Mouse (Mus musculus) gastrocnemius, adult 18-20 months (tissue): Measurements from ENCODE around the gene Eva1b. TPM values are rescaled to one million over a fixed set of nuclear protein-coding genes. Genes with fewer than 3 reads are reported as not detected.

Experiments
- DNase-seq: peaks from one replicate; pipeline ENCODE4 v3.0.0; 2021; ENCODE audit warnings: low spot score
- long read RNA-seq, 2 experiments: library from polyadenylated mRNA; stranded (forward); transcript quantifications; one replicate each; pipeline ENCODE4 v2.0.0; 2021
- total RNA-seq, 2 experiments: library from RNA; stranded (reverse); gene quantifications; 2 replicates each; pipeline ENCODE4 v1.2.3; 2021

Eva1b gene
- 1 to 10 TPM; 2.1 to 3.3 TPM for total RNA-seq
- long read RNA-seq, experiment 1, partial matches to known transcripts = 0 of 3 reads
- long read RNA-seq, experiment 1, other reads (novel, unspliced or antisense) = 1 of 3 reads
- long read RNA-seq, experiment 2, partial matches to known transcripts = 1 of 2 reads
- long read RNA-seq, experiment 2, other reads (novel, unspliced or antisense) = 0 of 2 reads

DNA sequence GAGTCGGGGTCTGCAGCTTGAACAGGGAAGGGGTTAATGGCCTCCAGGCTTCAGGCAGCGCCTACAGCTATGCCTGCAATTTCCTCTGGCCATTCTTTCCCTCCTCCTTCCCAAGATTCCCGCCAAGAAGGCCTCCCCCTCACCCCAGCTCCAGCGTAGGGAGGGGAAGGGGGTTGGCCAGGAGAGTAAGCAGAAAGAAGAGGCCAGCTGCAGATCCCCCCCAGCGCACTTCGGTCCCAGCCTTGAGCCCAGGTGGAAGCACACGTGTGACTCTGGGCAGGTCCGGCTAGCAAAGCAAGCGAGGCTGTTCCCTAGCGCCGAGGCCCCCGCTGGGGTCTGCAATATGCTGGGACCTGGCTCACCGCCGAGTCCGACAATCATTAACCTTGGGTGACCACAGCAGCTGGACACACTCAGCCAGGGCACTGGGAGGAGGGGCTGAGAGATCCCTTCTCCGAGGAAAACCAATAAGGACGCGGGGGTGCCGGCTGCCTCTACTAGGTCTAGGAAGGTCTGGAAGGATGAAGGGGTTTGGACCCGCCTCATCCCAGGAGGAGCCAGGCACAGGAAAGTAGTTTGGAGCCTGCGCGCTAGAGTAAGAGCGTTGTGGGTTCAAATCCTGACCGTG, at the start of gene Eva1b:
Gene Eva1b, plus strand, starts transcription at position 212 of the 628 bp plus-strand sequence.
- DNase-seq = peak; percentile 16

DNA sequence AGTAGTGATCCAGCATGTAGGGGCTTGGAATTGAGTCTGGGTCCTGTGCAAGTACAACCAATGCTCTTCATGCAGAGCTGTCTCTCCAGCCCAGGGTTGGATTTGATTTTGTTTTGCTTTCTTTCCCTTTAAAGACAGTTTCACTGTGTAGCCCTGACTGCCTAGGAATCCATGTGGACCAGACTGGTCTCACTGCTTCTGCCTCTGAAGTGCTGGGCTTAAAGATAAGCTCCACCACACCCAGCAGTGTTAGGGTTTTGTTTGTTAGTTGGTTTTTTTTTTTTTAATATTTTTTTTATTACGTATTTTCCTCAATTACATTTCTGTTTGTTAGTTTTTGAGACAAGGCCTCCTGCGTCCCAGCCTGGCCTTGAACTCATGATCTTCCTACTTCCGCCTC, 48.2 kb upstream of the Eva1b start:
- DNase-seq = no peak

DNA sequence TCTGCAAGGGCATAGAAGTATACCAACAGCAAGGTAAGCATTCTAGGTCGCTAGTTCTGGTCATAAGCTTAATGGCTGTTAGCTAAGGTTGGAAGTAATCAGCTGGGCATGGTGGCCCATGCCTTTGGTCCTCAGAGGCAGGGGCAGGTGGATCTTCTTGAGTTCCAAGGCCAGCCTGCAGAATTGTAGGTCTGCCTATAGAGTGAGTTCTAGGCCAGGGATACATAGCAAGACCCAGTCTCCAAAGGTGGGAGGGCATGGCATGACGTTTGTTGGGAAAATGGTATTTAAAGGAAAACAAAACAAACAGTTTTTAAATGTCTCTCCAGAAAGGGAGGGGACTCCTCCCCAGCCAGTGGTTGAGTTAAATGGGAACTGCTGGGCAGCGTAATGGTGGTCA, 46.8 kb upstream of the Eva1b start:
- DNase-seq = no peak

DNA sequence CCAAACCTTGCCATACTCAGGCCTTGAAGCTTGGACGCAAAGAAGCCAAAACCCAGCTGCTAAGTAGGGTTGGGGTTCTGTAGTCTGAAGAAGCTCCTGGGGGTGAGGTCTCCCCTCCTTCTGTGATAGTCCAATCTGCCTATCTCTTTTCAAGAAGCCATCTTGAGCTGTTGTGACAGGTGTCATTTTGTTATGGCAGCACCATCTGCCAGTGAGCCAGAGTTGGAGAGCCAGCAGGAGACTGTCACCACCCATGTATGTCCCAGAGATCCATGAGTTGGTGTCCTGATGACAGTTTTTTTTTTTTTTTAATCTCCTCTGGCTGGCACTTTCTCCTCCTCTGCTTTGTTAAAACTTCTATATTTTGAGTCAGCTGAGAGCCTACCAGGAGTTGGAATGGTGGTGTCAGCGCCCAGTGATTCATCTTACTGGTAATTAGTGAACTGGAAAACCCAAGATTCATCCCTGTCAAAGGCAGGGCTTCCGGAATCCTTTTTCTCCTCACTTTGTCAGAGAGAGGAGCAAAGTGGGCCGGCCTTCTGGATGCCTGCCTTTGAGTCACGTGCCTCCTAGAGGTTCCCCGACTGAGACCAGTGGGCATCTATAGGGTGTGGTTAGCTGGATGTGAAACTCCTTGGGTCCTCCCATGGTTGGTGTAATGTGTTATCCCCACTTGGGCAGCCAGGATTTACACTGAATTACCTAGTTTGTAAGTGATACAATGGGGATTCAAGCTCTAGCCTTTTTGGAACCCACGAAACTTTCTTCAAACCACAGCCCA, 45.3 kb upstream of the Eva1b start:
- DNase-seq = no peak

DNA sequence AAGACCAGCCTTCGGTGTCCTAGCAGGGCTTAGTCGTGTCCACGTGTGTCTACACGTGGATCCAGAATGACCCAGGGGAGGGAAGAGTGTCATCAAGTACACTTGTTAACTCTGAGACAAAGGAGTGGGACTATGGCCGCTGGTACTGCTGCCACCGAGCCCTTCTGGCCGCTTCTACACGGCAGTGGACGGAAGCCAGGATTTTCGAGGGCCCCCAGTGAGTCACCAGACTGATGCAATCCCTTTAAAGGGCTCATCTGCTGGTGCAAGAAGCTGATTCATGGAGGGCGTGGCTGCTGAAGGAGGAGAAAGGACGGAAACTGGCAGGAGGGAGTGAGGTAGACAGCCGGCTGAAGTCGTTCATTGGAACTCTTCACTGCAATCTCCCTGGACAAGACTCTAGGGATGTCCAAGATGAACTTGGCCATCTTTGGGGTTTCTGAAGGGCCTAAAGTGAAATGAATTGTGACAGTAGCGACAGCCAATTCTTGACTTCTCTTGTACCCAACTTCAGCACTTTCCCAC, 44.4 kb upstream of the Eva1b start:
- peak; percentile 95 for DNase-seq

DNA sequence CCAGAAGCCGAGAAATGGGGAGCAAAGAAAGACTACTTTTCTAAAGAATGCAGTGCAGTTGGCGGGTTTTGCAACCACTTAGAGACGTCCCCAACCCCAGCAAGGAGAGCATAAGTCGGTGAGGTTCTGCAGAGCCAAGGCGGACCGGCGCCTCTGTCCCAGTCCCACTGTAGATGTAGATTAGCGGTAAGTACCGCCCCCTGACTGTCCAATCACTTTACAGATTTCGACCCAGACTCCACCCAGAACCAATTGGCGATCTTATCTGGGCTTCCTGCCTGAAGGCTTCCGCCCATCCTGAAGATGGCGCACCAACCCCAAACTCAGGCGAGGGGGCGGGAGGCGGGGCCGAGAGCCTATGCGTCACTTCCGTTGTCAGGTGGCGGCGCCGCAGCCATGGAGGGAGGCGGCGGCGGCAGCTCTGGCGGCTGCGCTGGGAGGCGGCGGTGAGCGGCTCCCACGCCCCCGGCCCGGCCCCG, 43.9 kb upstream of the Eva1b start, which contains the start of gene Stk40:
Gene Stk40, plus strand, starts transcription at position 368 of the 479 bp plus-strand sequence.
- peak; percentile 97 for DNase-seq

DNA sequence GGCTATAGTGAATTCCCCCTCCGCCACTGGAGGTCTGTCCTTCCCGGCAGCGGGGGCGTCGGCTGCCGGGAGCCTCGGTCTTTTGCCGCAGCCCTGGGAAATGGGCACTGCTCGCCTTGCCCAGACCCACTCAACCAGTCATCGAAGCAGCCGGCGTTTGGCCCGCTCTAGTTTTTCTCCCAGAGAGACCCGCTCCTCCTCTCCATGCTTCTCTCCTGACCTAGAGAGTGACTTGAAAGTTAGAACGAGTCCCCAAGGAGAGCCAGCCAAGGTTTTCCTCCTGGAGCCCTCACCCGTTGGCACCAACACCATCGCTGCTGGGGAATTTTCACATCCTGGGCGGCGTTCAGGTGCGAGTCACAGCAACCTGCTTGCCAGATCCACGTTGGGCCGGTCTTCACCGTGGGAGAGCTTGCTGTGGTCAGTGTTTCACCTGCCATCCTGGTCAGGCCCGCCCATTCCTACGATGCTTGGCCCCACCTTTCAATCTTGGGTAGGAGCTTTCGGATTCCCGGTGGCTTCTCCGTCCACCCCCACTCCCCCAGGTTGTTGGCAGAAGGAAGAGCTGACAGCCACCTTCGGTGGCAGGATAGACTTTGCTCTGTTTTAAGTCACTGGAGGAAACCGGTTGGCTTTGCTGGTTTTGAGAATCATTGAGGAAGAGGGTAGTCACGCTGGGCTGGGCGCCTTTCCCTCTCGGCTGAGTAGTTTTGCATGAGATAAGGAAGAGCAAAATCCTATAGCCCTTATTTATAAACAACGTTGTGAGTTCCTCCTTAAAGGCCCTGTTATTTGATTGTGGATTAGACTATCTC, 43.1 kb upstream of the Eva1b start:
- no peak for DNase-seq

DNA sequence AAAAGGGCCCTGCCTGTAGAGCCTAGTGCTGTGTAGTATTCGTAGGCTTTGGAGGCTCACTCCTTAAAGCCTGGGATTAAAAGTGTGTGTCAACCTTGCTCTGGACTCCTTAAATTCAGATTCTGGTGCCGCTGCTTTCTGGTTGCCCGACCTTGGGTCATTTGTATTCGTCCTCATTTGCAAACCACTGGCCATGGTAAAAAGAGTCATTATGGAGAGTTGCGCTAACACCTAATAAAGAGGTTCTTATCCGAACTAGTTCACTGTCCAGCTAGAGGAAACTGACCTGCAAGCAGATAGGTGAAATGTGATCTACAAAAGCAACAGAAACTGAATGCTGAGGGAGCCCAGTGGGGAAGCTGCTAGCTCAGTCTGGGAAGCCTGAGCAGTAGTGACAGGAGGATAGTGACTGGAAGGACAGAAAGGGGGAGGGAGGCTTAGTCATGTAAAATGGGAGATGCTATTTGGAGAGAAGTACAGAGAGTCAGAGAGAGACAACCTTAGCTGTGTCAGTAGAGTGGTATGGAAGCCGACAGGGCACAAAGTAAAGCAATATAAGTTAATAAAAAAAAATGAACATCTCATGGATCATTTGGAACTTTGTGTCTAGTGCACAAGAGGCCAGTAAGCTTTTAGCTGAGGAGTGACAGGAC, 42.3 kb upstream of the Eva1b start:
- DNase-seq = no peak

DNA sequence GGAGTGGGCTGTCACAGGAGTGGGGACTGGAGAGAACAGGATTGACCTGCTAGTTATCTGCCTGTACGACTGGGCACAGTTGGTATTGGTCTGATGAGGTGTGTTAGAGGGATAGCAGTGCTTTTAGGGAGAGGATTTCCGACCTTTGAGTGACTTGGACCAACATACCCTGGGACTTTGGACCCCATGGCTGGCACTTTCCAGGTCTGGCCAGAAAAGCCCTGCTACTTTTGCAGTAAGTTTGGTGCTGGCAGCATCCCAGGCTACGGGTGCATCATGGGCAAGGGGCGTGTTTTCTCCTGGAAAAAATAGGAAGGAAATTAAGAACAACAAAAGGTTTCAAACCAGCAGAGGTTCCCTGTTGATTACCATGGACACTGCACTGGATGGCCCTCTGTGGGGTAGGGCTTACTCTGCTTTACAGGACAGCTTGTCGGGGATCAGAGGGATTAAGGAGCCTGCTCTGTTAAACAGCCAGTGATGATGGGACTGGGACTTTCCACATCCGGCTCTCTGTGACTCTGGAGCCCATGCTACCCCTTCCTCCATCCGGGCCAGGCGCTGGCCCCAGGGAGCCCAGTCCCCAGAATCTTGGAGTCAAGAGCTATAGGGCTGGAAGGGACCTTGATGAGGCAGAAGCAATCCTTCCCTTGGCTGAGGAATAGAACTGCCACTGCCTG, 39.3 kb upstream of the Eva1b start:
- no peak for DNase-seq

DNA sequence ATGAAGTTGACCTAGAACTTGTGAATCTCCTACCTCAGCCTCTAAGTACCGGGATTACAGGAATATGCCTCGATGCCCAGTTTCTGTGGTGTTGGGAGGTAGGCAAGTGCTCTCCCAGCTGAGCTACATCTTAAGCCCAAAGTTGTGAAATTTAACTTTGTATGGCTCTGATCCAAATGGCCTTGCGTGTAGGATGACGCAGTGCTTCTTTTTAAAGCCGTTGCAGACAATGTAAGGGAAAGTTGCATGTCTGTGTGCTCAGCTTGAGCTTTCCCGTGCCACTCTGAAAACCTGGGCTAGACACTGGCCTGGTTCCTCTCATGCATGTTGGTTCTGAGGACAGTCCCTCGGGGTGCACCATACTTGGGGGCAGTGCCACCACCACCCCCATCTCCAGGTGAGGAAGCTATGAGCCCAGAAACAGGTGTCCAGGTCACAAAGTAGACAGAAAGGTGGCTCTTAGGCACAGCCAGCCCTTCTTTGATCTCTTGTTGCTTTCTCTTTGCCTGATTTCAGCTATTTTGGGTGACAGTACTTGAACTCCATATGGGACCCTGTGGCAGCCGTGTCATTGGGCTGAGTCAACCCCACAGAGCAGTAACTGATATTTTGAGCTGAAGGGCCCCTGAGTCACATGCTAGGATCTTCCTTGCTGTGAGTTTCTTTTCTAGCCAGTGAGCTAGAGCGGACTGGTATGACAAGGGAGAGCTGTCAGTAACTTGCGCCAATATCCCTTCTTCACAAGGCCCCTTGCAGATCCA, 37.8 kb upstream of the Eva1b start:
- peak; percentile 42 for DNase-seq

DNA sequence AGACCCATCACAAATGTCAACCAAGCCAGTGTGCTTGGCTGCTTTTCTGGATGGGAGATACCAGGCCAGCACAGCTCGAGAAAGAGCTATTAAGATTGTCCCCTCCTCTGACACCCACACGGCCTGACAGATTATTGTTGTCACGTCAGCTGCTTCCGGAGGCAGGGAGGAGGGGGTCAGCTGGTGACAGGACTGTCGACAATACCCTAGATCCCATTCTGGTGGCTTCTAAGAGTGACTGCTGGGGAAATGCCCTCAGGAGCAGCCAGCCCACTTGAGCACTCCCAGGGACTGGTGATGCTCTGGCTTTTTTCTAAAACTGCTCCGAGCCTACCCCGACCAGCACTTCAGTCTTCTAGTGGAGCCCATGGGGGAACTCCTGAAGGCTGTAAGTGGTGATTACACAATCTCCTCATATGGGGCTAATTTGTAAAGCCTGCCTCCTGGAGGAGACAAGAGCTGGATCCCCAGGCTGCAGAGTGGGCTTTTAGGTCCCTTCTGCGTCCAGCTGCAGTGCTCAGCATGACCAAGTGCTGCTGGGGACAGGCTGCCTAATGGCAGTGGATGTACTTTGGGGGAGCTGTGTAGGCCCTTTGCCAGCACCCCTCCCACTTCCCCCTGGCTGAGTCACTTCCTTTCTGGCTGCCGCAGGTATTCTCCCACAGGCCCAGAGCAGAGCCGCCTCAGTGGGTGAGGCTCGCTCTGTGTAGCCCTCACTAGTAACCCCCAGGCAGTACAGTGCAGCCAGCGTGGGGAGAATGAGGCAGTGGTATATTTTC, 37.0 kb upstream of the Eva1b start:
- peak; percentile 89 for DNase-seq

DNA sequence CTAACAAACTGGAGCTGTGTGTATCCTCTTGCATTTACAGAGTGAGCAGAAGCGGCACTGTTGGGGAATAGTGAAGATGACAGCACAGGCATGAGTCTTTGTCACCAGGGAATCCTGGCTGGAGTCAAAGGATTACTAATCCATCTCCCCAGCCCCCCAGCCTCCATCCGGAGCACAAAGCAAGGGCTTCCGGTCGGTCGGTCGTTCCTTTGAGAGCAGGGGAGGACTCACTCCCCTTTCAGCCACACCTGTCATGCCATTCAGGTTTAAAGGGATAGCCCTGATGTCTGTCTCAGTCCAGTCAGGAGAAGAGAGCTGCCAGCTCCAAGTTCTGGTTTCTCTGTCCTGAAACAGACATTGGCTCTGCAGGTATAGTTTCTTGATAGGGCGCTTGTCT, 36.4 kb upstream of the Eva1b start:
- DNase-seq = no peak

DNA sequence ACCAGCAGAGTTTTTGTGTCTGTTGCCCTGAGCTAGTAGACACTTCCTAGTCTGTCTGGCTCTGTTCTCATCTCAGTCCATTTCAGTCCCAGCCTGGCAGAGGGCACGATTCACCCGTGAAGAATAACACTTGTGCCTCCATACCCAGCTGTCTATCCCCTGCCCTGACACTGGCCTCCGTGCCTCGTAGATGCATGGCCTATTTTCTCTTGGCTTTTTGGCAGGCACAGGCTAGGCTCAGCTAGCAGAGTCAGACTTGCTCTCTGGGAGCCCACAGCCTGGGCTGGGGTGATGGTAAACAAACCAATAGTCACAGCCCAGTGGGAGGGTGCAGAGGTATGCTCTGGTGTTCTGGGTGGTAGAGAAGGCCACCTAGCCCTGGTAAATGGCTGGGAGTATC, 34.3 kb upstream of the Eva1b start:
- DNase-seq = peak; percentile 75

DNA sequence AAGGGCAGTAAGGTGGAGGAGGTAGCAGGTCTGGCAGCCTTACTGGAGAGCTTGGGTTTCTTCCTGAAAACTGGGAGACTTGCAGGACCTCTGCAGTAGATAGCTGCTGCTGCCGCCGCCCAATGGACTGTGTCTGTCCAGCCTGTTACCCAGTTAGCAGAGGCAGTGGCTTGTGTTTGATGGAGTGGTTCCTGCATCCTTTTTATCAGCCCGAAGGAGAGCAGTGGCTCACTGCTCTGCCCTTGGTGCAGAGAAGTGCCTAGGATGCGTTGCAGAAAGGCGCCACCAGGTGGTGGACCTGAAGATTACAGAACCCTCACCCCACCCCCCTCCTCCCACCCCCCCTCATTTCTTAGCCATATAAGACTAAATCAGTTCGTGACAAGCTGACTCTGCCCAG, 33.6 kb upstream of the Eva1b start:
- peak; percentile 69 for DNase-seq

DNA sequence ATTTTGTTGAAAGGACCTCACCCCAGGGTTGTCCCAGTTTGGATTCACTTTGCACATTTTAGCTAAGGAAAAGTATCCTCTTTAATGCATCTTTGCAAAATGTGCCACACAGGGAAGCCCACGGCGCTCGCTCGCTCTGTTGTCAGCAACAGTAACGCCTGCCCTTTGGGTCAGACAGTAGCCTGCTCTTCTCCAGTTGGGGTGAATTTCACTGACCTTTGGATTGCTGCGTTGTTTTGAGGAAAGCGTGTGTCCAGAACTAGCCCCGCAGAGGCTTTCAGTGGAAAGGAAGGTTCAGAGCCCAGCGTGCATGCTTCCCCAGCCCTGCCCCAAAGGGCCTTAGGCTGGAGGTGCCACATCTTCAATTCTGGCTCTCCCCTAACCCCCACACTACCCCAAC, 32.1 kb upstream of the Eva1b start:
- DNase-seq = no peak

DNA sequence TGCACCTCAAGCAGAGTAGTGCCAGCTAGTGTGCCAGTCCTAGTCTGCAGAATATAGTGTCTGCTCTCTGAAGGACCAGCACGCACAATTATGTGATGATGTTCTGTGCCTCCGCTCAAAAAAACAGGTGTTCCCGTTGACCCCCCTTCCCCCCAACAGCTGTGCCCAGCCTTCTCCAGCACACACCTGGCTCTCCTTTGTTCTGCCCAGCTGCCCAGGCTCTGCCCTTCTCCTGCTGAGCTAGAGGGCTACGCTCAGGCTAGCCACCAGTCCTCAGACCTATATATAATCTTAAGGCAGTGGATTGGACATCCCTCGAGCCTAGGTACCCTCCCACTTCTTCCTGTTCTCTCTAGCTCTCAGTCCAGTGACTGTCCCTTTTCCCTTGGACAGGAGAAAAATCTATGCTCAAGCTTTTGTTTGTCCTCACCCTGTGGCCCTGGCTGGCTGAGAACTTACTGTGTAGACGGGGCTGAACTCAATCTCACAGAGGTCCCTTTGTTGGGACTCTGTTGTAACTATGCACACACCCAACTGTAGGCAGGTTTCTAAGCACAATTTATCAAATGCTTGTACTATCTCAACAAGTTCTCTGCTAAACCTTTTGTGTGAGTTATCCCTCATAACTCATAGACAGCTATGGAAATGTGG, 31.5 kb upstream of the Eva1b start:
- DNase-seq = no peak

DNA sequence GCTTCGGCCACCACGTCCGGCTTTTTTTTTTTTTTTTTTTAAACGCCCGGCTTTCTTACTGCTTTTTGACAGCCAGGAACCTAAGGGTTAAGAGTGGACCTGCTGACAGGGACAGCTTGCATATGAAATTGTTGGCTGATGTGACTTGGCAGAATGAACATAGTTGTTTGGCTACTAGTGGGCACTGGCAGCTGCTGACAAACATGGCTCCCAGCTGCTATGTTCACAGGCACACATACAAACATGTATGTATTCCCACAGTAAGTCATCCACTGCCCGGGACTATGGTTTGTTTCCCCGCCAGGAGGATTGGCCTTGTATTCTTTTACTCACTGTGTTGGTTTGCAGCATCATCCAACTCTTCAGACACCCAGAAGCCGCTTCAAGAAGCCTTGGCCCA, 30.4 kb upstream of the Eva1b start:
- DNase-seq = no peak

DNA sequence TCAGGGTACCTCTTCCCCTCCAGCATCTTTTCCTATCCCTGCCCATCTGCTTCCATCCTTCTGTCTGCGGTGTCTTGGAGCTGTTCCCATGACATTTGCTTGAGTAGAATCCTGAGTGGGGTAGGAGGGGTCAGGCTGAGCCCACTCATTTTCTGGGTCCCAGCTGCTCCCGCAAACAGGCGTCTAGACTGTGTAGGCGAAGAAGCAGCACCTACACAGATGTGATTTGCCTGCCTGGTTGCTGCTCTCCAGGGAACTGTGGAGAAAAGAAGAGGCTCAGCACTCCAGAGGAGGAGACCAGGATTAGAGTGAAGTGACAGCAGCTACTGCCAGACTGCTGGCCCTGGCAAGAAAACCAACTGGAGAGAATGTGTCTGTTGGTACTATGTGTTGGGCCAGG, 28.9 kb upstream of the Eva1b start:
- DNase-seq = no peak
